Mouse (Mus musculus) right cerebral cortex, postnatal 25 days (tissue): ENCODE data around the gene Rfx4.

Experiments used
- DNase-seq: peaks from one replicate; pipeline ENCODE4 v3.0.0; 2022

Gene Rfx4

GRCm38 (mm10) chr10:84755786-84756203 is at the start of gene Rfx4:
TSS of gene Rfx4 (plus strand) at chr10:84756062.
- peak; percentile 20 for DNase-seq

- no peak for DNase-seq
These were observed 49.3 kb upstream of the Rfx4 start for GRCm38 (mm10) chr10:84706543-84706942.

GRCm38 (mm10) chr10:84707226-84707625 is 48.6 kb upstream of the Rfx4 start:
- DNase-seq: no peak

GRCm38 (mm10) chr10:84707752-84708530 is 47.9 kb upstream of the Rfx4 start:
- DNase-seq: no peak

- no peak for DNase-seq
These were observed 45.7 kb upstream of the Rfx4 start for GRCm38 (mm10) chr10:84710192-84710591.

- no peak for DNase-seq
These were observed 45.0 kb upstream of the Rfx4 start for GRCm38 (mm10) chr10:84710827-84711226.

- no peak for DNase-seq
These were observed 44.4 kb upstream of the Rfx4 start for GRCm38 (mm10) chr10:84711479-84711878.

- no peak for DNase-seq
These were observed 43.9 kb upstream of the Rfx4 start for GRCm38 (mm10) chr10:84711940-84712339.

- no peak for DNase-seq
These were observed 43.3 kb upstream of the Rfx4 start for GRCm38 (mm10) chr10:84712532-84712931.

- no peak for DNase-seq
These were observed 42.8 kb upstream of the Rfx4 start for GRCm38 (mm10) chr10:84713043-84713442.

GRCm38 (mm10) chr10:84715639-84716038 is 40.2 kb upstream of the Rfx4 start:
- DNase-seq: no peak

GRCm38 (mm10) chr10:84716581-84716980 is 39.3 kb upstream of the Rfx4 start:
- DNase-seq: no peak

- DNase-seq: no peak
These were observed 33.2 kb upstream of the Rfx4 start for GRCm38 (mm10) chr10:84722711-84723110.

- DNase-seq: no peak
These were observed 28.9 kb upstream of the Rfx4 start for GRCm38 (mm10) chr10:84727005-84727404.

- no peak for DNase-seq
These were observed 28.1 kb upstream of the Rfx4 start for GRCm38 (mm10) chr10:84727760-84728159.

GRCm38 (mm10) chr10:84730078-84730477 is 25.8 kb upstream of the Rfx4 start:
- DNase-seq: no peak

- no peak for DNase-seq
These were observed 24.9 kb upstream of the Rfx4 start for GRCm38 (mm10) chr10:84730956-84731355.

- DNase-seq: no peak
These were observed 22.4 kb upstream of the Rfx4 start for GRCm38 (mm10) chr10:84733511-84733910.

- DNase-seq: peak; percentile 21
These were observed 744 bp upstream of the Rfx4 start for GRCm38 (mm10) chr10:84754851-84755785.

GRCm38 (mm10) chr10:84756435-84757095 is 703 bp downstream of the Rfx4 start:
- DNase-seq: no peak

GRCm38 (mm10) chr10:84757426-84758199 is 1.8 kb downstream of the Rfx4 start:
- no peak for DNase-seq

- no peak for DNase-seq
These were observed 2.3 kb downstream of the Rfx4 start for GRCm38 (mm10) chr10:84758200-84758468.
